Mouse (Mus musculus) thymus, postnatal 36 days (tissue): ENCODE data around the gene Mogat1.
"Not testable (repeated sequence)": the region's sequence is repeated elsewhere in the genome, so short reads cannot be mapped to it uniquely, and the experiment has no call there.

Experiments used
- DNase-seq, 2 experiments: peaks; one replicate each; pipeline ENCODE4 v3.0.0; 2022; ENCODE audit warnings: mixed read lengths in 2 of 2

The Mogat1 gene

DNA sequence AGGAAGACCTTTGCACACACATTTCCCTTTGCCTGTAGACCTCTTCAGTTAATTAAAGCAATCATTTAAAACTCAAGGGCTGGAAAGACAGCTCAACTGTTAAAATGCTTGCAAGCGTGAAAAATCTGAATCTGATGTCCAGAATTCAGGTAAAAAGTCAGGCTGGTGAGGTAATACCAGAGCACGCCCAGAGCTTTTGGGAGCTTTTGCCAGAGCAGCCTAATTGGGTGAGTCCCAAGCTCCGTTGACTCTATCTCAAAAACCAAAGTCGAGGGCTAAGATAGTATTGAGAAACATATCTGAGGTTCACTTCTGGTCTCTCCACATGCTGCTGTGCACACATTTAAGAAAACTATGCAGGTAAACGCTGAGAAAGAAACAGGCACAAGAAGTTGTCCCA lies at the start of gene Mogat1:
Gene Mogat1 (plus strand): TSS at position 130 of the 400 bp plus-strand sequence.
- no peak for DNase-seq

GRCm38 (mm10) chr1:78472441-78472840 lies 38.4 kb upstream of the Mogat1 start:
- no peak for DNase-seq

GRCm38 (mm10) chr1:78483430-78483829 lies 27.4 kb upstream of the Mogat1 start:
- no peak for DNase-seq

DNA sequence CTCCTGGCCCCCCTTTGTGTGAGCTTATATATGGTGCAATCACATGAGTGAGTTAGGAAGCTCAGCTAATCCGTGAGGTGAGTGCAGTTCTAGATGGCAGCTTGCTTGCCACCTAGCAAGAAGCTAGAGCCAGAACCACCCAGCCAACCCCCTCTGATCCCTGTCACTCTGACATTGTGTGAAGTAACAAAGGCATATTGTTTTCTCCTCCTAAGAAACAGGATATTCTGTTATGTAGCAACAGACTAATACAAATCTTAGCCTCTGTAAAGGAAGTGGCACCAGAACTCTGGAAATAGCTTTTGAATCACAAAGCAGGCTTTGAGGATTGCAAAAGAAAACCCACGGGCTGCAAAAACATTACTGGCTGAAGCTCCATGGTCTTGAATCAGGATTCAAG lies 26.4 kb upstream of the Mogat1 start:
- DNase-seq: no peak

DNA sequence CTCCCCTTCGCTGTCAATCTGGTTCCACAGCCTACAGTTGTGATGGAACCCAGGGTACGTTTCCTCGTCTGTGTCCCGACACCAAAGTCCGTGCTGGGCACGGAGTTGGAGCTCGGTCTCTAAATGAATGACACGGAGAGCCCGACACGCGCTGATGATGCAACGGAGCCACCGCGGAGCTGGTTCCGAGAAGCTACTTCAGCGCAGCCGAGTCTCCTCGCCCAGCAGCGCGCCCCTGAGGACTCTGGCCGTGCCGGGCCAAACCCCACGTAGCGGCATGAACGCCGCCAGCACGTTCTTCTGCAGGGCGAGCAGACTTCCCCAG lies 22.4 kb upstream of the Mogat1 start:
- DNase-seq: no peak

GRCm38 (mm10) chr1:78488752-78489492 lies 21.9 kb upstream of the Mogat1 start, which contains the start of gene Farsb:
Farsb (minus strand) TSS chr1:78488897.
- DNase-seq: peak; percentile 82 to 85

DNA sequence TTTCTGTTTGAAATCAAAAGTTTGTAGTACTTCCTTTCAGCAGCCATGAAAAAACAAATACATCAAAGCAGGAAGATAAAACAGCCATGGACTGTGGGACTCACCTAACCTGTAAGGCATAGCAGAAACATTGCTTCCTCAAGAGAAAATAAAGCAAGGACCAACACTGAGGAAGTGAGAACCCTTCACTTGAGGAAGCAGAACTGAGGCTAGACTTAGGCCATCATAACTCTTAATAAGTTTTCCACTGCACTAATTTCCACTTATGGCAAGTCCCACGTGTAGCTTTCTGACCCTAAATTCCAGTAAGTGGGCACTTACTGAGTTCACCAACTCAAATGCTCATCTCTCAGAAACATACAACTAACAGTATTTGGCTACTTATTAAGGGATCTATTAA lies 20.6 kb upstream of the Mogat1 start:
- DNase-seq: no peak

DNA sequence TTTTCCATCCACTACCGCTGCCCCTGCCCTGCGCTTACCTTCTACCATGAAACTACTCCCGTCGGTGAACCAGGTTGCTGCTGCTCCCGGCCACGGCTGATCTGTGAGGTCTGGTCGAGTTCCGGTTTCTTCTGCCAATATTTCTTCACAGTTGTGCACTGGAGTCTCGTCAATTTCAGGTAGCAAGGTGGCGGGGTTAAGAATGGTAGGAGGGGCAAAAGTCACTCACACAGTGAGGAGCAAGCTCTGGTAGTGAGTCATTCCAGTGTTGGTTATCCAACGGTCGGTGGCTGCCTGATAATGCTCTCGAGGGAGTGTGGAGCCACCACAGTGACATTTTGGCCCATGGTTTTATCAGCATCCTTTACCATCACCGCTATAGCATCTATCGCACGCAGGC lies 9.8 kb upstream of the Mogat1 start:
- DNase-seq: no peak

- not testable (repeated sequence) for DNase-seq
Measured at GRCm38 (mm10) chr1:78501856-78502255, 8.9 kb upstream of the Mogat1 start.

DNA sequence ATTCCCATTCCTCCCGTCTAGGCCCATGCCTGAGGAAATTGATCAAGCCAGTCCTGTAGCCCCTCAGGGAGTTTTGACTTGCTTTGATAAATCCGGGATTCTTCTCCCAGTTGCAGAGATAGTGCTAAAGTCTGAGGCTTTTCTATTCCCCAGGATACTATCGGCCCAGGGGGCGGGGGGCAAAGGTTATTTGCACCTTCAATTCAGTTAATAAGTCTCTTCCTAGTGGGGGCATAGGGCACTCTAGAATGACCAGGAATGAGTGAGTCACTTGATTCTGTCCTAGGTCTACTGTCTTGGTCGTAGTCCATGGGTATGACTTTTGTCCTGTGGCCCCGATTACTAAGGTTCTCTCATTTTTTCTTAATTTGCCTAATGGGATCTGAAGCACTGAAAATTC lies 8.3 kb upstream of the Mogat1 start:
- DNase-seq: no peak

- no peak for DNase-seq
Measured at GRCm38 (mm10) chr1:78507137-78507536, 3.7 kb upstream of the Mogat1 start.

- no peak for DNase-seq
Measured at GRCm38 (mm10) chr1:78511621-78512160, 900 bp downstream of the Mogat1 start, which contains the start of gene BC035947. BC035947 (minus strand) TSS chr1:78512158.

DNA sequence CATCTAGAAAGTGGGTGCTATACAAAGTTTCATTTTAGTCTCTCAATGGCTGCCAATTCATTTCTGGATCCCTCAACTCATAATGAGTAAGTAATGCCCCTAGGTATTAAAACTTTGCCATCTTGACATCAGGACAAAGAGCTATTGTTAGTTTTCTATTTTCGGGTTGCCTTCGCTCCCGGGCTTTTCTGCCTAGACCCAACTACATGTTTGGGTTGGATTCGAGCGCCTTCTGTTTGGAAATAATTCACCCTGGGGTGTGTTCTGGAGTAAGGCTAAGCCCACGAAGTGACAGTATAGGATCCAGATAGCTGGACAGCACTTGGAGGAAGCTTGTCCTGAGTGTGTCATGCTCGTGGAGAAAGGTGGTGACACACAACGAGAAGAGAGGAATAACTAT lies 2.0 kb downstream of the Mogat1 start:
- DNase-seq: no peak

DNA sequence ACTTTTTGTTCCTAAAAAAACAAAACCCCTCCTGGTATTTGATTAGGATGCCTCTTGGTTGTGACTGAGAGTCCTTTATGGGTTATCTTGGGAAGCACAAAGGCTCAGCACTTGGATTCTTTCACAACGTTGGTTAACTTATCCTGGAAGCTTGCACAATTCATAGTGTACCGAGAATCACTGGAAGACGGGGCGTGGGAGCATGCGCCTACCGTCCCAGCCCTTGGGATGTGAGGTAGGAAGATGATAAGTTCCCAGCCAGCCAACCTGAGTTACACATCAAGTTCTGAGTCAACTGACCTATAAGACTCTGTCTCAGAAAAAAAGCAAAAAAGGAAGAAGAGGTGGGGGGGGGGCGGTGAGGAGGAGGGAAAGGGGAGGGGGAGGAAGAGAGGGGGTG lies 8.1 kb downstream of the Mogat1 start:
- no peak for DNase-seq

GRCm38 (mm10) chr1:78525189-78525886 lies 14.5 kb downstream of the Mogat1 start:
- peak; percentile 45 to 64 for DNase-seq

GRCm38 (mm10) chr1:78528356-78528755 lies 17.6 kb downstream of the Mogat1 start:
- DNase-seq: no peak

- DNase-seq: no peak
Measured at GRCm38 (mm10) chr1:78529011-78529410, 18.2 kb downstream of the Mogat1 start.

- no peak for DNase-seq
Measured at GRCm38 (mm10) chr1:78530500-78531215, 19.9 kb downstream of the Mogat1 start.

- DNase-seq: no peak
Measured at GRCm38 (mm10) chr1:78532184-78532800, 21.5 kb downstream of the Mogat1 start.

GRCm38 (mm10) chr1:78534428-78535150 lies 23.8 kb downstream of the Mogat1 start:
- DNase-seq: no peak

DNA sequence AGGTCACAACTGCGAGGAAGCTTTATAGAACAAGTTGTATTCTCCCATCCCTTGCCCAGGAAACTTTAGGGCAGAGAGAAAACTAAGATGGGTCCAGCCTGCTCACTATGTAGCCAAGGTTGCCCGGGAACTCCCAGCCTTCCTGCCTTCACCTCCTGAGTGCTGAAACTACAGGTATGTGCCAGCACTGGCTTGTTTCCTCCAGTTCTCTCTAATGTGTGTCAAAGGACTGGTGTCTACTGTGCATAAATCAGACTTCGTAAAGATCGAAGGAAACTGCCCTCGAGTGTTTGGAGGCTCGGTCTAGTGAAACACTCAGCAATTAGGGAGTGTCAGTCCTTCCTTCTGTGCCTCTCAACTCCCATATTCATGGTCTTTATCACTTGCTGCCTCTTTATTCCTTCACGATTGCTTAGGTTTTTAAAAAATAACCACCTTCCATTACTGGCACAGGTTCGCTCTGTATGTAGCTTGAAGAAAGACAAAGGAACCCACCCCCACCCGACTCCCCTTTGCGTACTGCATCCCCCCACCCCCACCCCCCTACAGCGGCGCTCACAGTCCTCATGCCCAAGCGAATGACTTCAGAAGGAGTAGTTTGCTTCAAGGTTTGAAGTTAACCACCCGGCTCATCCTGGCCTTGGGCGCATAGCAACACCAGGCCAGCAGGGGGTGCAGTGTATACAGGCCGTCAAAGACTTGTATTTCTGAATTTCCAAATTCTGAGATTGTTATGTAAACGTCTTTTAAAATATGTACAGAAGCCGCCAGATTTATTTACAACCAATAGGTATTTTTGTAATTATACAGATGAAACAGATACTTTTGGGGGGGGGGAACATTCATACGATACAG lies 25.7 kb downstream of the Mogat1 start:
- peak; percentile 80 to 82 for DNase-seq
